Mouse (Mus musculus): Measurements from ENCODE around the gene Mttp.

DNA sequence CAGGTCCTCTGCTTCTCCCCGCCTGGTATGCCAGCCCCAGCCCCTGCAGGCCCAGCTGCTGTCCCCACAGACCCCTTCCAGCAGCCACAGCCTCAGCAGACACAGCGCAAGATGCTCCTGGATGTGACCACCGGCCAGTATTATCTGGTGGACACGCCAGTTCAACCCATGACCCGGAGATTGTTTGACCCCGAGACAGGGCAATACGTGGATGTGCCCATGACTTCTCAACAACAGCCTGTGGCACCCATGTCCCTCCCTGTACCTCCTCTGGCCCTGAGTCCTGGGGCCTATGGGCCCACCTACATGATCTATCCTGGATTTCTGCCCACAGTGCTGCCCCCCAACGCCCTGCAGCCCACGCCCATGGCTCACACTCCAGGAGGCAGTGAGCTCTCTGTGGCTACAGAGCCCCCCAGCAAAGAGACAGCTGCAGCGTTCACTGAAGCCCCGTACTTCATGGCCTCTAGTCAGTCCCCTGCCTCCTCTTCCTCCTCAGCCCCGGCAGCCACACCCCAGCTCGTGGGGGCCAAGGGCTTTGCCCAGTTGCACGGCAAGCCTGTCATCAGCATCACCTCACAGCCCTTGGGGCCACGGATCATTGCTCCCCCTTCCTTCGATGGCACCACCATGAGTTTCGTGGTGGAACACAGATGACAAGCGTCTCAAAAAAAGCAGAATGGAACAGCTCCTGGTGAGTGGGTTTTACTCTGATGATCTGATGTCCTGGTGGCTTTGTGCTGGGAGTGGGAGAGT is 74.8 kb downstream of the Mttp start:
- TF ChIP-seq POLR2A (IDR thresholded peaks at IDR 0.05; ENCODE audit: low read depth, low read length) (no peak), CTCF (IDR thresholded peaks at IDR 0.05; ENCODE audit: borderline replicate concordance, insufficient read depth, low read length) (no peak)

All from embryonic fibroblast, embryonic 13.5 days (primary cell).